Mouse (Mus musculus) lung, postnatal 0 days (tissue): ENCODE measurements around the gene Extl1. TPM values are rescaled to one million over a fixed set of nuclear protein-coding genes. Genes with fewer than 3 reads are reported as not detected.

Experiments used
- ATAC-seq: fragments of 200-750 bp; cut with Nextera tagmentation; 2 replicates; pipeline ENCODE4 v1.8.0; 2017; ENCODE audit warnings: moderate library complexity
- DNase-seq: peaks from one replicate; pipeline ENCODE4 v3.0.0-alpha.2; 2016; ENCODE audit warnings: low spot score
- H3K27ac ChIP-seq: fragments of 300-500 bp; sonication (generic); 2 replicates; pipeline ENCODE4 v1.5.1; 2014; ENCODE audit warnings: antibody characterized with exemption, mild to moderate bottlenecking, low read length, mixed read lengths
- H3K27me3 ChIP-seq: fragments of 300-500 bp; sonication (generic); replicated peaks from 2 replicates; pipeline ENCODE4 v1.6.1; 2014; ENCODE audit warnings: low read length, mixed read lengths; ENCODE audit not compliant: insufficient read depth
- H3K36me3 ChIP-seq: fragments of 300-500 bp; sonication (generic); 2 replicates; pipeline ENCODE4 v1.6.1; 2014; ENCODE audit warnings: low read length, mixed read lengths; ENCODE audit not compliant: insufficient read depth
- H3K4me1 ChIP-seq: fragments of 300-500 bp; sonication (generic); 2 replicates; pipeline ENCODE4 v1.6.1; 2014; ENCODE audit warnings: antibody characterized with exemption, low read depth, low read length, mixed read lengths; ENCODE audit not compliant: insufficient read depth
- H3K4me2 ChIP-seq: fragments of 300-500 bp; sonication (generic); replicated peaks from 2 replicates; pipeline ENCODE4 v1.6.1; 2014; ENCODE audit warnings: low read depth, mild to moderate bottlenecking, low read length, moderate library complexity, mixed read lengths
- H3K4me3 ChIP-seq: fragments of 300-500 bp; sonication (generic); 2 replicates; pipeline ENCODE4 v1.5.1; 2014; ENCODE audit warnings: low read depth, low read length
- H3K9ac ChIP-seq: fragments of 300-500 bp; sonication (generic); replicated peaks from 2 replicates; pipeline ENCODE4 v1.6.1; 2014; ENCODE audit warnings: low read depth, mild to moderate bottlenecking
- H3K9me3 ChIP-seq: fragments of 300-500 bp; sonication (generic); 2 replicates; pipeline ENCODE4 v1.6.1; 2016; ENCODE audit warnings: low read length, mixed read lengths
- CTCF ChIP-seq: IDR thresholded peaks from 2 replicates; pipeline ENCODE4 v1.5.1; 2016; ENCODE audit warnings: antibody characterized with exemption, mild to moderate bottlenecking
- EP300 ChIP-seq: IDR thresholded peaks from 2 replicates; pipeline ENCODE4 v1.6.1; 2016; ENCODE audit warnings: antibody characterized with exemption, mild to moderate bottlenecking, control low read depth
- WGBS: fragments of 180-500 bp; shearing (Covaris S2); extraction: QIAGEN DNeasy Blood & Tissue Kit; methylation state at CpG from one replicate; pipeline ENCODE4 v1.1.7; 2014; 5-methylcytosine and 5-hydroxymethylcytosine counted together
- polyA plus RNA-seq: library from polyadenylated mRNA; unstranded; fragments of >200 nt; fragmentation: Nextera tagmentation; extraction: Ambion mirVana; gene quantifications from 2 replicates; pipeline ENCODE4 v1.2.1, GENCODE M21; 2015

Extl1 gene
- polyA plus RNA-seq, 1 experiment from 2014 or later: 0.82 TPM

DNA sequence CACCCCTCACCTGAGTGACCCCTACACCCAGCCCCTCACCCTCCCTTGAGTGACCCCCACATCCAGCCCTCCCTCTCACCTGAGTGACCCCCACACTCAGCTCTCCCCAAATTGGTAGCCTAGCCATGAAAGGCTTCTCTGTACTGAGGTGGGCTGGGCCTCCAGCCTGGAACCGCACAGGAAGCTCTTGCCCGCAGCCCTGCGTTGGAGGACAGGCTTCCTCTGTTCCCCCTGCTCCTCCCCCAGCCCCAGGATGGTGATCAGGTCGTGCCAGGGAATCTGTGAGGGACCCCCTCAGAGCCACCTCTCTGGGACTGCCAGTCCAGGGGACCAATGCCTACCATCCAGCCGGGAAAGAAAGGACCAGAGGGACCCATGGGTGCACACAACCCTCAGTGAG is 18.4 kb downstream of the Extl1 start:
- 0 out of 2 replicates have a peak, but pooled peaks cover 2% of the 10 kb centered on the region for H3K27me3 ChIP-seq
- no peaks in the 10 kb centered on the region for H3K9me3 ChIP-seq
- no peak overlapping the region for H3K4me2 ChIP-seq
- no peaks in the 10 kb centered on the region for H3K36me3 ChIP-seq
- ATAC-seq: no peak
- no peak overlapping the region for H3K4me3 ChIP-seq
- 23% methylated on average over 5 of the region's 5 CpGs for WGBS
- H3K27ac ChIP-seq: no peak overlapping the region
- DNase-seq: no peak
- H3K4me1 ChIP-seq: no peaks in the 10 kb centered on the region
- H3K9ac ChIP-seq: no peak overlapping the region
- no peak for TF ChIP-seq CTCF
- no peak for TF ChIP-seq EP300

DNA sequence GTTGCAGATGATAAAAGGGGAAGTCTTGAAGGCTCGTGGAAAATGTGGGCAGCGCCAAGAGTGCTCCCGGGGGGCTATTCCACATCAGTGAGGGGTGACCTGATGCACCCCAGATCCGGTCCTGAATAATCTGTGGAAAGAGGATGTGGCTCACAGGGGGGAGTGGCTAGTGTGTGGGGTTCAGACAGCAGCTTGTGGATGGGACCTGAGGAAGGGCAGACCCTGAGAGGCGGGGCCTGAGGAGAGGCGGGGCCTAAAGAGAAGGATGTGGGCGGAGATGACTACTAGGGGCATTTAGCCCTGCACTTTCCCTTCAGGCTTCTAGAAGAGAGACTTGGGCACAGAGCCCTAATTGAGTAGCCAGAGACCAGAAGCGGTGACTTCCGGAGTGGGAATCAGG is 21.1 kb downstream of the Extl1 start:
- Histone ChIP-seq H3K27me3 (no peaks in the 10 kb centered on the region), H3K36me3 (no peaks in the 10 kb centered on the region), H3K9ac (no peak overlapping the region), H3K4me3 (no peak overlapping the region), H3K4me1 (no peaks in the 10 kb centered on the region), H3K9me3 (no peaks in the 10 kb centered on the region), H3K27ac (no peak overlapping the region), H3K4me2 (no peak overlapping the region)
- DNase-seq: no peak
- no peak for ATAC-seq
- TF ChIP-seq CTCF (no peak), EP300 (no peak)
- 29% methylated on average over 9 of the region's 9 CpGs for WGBS

DNA sequence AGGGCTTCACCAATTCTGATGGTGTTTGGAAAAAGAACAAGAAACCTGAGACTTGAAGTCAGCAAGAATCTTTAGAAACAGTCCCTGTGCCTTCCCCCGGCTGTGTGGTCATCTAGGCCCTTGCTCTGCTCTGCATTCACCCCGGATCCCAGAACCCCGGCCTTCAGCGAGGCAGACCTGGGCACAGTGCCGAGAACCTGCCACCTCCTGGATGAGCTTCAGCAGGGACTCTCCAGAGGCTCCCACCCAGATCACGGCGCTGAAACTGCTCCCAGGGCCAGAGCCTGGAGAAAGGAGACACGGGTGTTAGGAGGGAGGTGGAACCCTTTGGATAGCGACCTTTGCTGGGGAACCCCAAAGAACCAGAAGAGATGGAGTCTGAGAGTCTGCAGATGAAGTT is 21.5 kb downstream of the Extl1 start:
- Histone ChIP-seq H3K9me3 (no peaks in the 10 kb centered on the region), H3K36me3 (no peaks in the 10 kb centered on the region), H3K4me1 (no peaks in the 10 kb centered on the region), H3K27me3 (no peaks in the 10 kb centered on the region), H3K4me3 (no peak overlapping the region), H3K27ac (no peak overlapping the region), H3K4me2 (no peak overlapping the region), H3K9ac (no peak overlapping the region)
- DNase-seq (no peak), ATAC-seq (no peak)
- TF ChIP-seq EP300: no peak
- no peak for TF ChIP-seq CTCF
- 68% methylated on average over 9 of the region's 9 CpGs for WGBS

DNA sequence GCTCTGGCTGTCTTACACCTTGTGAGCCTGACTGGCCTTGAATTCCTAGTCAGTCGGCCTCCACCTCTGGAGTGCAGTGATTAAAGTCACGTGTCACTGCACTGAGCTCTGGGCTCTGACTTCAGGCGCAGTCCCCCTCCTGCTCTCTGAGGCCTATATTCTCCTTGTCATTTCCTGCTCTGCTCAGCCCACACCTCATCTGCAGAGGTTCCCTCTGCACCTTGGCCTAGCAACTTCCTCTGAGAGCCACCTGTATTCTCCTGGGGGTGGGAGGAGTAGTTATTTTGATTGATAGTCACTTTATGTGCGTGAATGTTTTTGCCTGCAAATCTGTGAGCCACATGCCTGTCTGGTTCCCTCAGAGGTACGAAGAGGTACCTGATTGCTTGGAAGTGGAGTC is 22.4 kb downstream of the Extl1 start:
- TF ChIP-seq CTCF: no peak
- no peak for TF ChIP-seq EP300
- H3K9ac ChIP-seq: no peak overlapping the region
- H3K27ac ChIP-seq: no peak overlapping the region
- no peak for DNase-seq
- 0 out of 2 replicates have a peak, but pooled peaks cover 4% of the 10 kb centered on the region for H3K4me1 ChIP-seq
- H3K4me3 ChIP-seq: no peak overlapping the region
- no peaks in the 10 kb centered on the region for H3K36me3 ChIP-seq
- H3K9me3 ChIP-seq: no peaks in the 10 kb centered on the region
- no peaks in the 10 kb centered on the region for H3K27me3 ChIP-seq
- H3K4me2 ChIP-seq: no peak overlapping the region
- 28% methylated on average over 5 of the region's 5 CpGs for WGBS
- ATAC-seq: 0 out of 2 replicates have a peak, but pooled peaks have one; percentile 11

DNA sequence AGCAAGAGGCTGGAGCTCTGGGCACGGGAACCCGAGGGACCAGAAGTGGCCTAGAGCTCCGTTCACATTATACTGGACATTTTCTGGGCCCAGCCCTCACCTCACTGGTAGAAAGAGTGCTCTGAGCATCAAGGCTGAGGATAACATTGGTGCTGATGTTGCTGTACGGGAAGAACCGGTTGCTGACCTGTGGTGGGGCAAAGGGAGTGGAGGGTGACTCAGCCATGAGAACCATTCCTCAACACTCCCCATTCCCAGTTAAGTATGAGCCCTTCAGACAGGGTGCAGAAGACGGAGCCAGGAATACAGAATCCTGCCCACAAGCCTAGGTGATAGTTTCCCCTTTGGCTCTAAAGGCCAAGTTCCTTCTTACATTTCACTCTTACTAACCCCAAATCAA is 24.0 kb downstream of the Extl1 start:
- H3K27me3 ChIP-seq: no peaks in the 10 kb centered on the region
- H3K36me3 ChIP-seq: no peaks in the 10 kb centered on the region
- H3K4me1 ChIP-seq: peaks cover 9% of the 10 kb centered on the region; the same call in 1 of the 2 replicates
- H3K4me2 ChIP-seq: no peak overlapping the region
- ATAC-seq (no peak), DNase-seq (peak; percentile 57)
- WGBS: 70% methylated on average over 6 of the region's 6 CpGs
- TF ChIP-seq CTCF (no peak), EP300 (0 out of 2 replicates have a peak, but pooled peaks have one; percentile 12)
- H3K9me3 ChIP-seq: no peaks in the 10 kb centered on the region
- no peak overlapping the region for H3K4me3 ChIP-seq
- H3K9ac ChIP-seq: no peak overlapping the region
- H3K27ac ChIP-seq: no peak overlapping the region

DNA sequence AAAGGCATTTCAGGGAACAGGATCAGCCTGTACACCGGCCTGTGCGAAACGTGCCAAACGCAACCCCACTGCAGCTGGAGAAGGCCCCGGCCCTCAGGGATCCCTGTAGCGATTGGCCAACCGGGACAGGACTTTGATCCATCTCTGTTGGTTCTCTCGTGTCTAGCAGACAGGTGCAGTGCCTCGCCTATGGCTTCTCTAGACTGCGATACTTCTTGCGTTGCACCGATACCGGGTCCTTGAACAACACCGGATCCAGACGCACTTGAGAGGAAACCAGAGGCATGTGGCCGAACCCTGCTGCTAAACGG is 26.2 kb downstream of the Extl1 start:
- TF ChIP-seq EP300 (no peak), CTCF (no peak)
- H3K27ac ChIP-seq: peak overlapping the region; percentile 52; the same call in 1 of the 2 replicates
- peaks cover 9% of the 10 kb centered on the region; the same call in 1 of the 2 replicates for H3K4me1 ChIP-seq
- H3K27me3 ChIP-seq: no peaks in the 10 kb centered on the region
- no peaks in the 10 kb centered on the region for H3K9me3 ChIP-seq
- H3K4me3 ChIP-seq: no peak overlapping the region
- no peak overlapping the region for H3K9ac ChIP-seq
- no peak for ATAC-seq
- WGBS: 34% methylated on average over 17 of the region's 17 CpGs
- H3K36me3 ChIP-seq: no peaks in the 10 kb centered on the region
- no peak for DNase-seq
- H3K4me2 ChIP-seq: no peak overlapping the region
